Mouse (Mus musculus) midbrain, embryonic 16.5 days (tissue): ENCODE results near the gene Mrc2. TPM values are rescaled to one million over a fixed set of nuclear protein-coding genes. Genes with fewer than 3 reads are reported as not detected.
A peak's percentile ranks its signal among the peaks of the same experiment; 100 is the strongest.

Source experiments
- ATAC-seq: fragments of 200-750 bp; cut with Nextera tagmentation; 2 replicates; pipeline ENCODE4 v1.8.0; 2017; ENCODE audit warnings: moderate TSS enrichment
- H3K27ac ChIP-seq: fragments of 300-500 bp; sonication (generic); 2 replicates; pipeline ENCODE4 v1.5.1; 2014; ENCODE audit warnings: mild to moderate bottlenecking, low read length, mixed read lengths
- H3K27me3 ChIP-seq: fragments of 300-500 bp; sonication (generic); 2 replicates; pipeline ENCODE4 v1.6.1; 2014; ENCODE audit warnings: low read depth, low read length, mixed read lengths; ENCODE audit not compliant: control insufficient read depth, insufficient read depth
- H3K36me3 ChIP-seq: fragments of 300-500 bp; sonication (generic); 2 replicates; pipeline ENCODE4 v1.6.1; 2014; ENCODE audit warnings: mild to moderate bottlenecking, low read length, moderate library complexity, mixed read lengths; ENCODE audit not compliant: control insufficient read depth, insufficient read depth
- H3K4me1 ChIP-seq: fragments of 300-500 bp; sonication (generic); 2 replicates; pipeline ENCODE4 v1.6.1; 2014; ENCODE audit warnings: mild to moderate bottlenecking, low read length, mixed read lengths; ENCODE audit not compliant: control insufficient read depth, insufficient read depth
- H3K4me2 ChIP-seq: fragments of 300-500 bp; sonication (generic); 2 replicates; pipeline ENCODE4 v1.6.1; 2014; ENCODE audit warnings: mild to moderate bottlenecking, low read length, mixed read lengths
- H3K4me3 ChIP-seq: fragments of 300-500 bp; sonication (generic); 2 replicates; pipeline ENCODE4 v1.5.1; 2014; ENCODE audit warnings: low read depth, mild to moderate bottlenecking, low read length, moderate library complexity, mixed read lengths
- H3K9ac ChIP-seq: fragments of 300-500 bp; sonication (generic); 2 replicates; pipeline ENCODE4 v1.6.1; 2014; ENCODE audit warnings: low read depth, low read length, mixed read lengths
- H3K9me3 ChIP-seq: fragments of 300-500 bp; sonication (generic); replicated peaks from 2 replicates; pipeline ENCODE4 v1.6.1; 2014; ENCODE audit warnings: mild to moderate bottlenecking, low read length, mixed read lengths; ENCODE audit not compliant: control insufficient read depth, poor library complexity, severe bottlenecking
- WGBS: fragments of 180-500 bp; shearing (Covaris S2); extraction: QIAGEN DNeasy Blood & Tissue Kit; methylation state at CpG from one replicate; pipeline ENCODE4 v1.1.7; 2014; 5-methylcytosine and 5-hydroxymethylcytosine counted together
- polyA plus RNA-seq: library from polyadenylated mRNA; unstranded; fragments of >200 nt; fragmentation: Nextera tagmentation; extraction: Ambion mirVana; gene quantifications from 2 replicates; pipeline ENCODE4 v1.2.1, GENCODE M21; 2015

Mrc2 gene
- polyA plus RNA-seq, 1 experiment from 2014 or later = 4.5 TPM

DNA sequence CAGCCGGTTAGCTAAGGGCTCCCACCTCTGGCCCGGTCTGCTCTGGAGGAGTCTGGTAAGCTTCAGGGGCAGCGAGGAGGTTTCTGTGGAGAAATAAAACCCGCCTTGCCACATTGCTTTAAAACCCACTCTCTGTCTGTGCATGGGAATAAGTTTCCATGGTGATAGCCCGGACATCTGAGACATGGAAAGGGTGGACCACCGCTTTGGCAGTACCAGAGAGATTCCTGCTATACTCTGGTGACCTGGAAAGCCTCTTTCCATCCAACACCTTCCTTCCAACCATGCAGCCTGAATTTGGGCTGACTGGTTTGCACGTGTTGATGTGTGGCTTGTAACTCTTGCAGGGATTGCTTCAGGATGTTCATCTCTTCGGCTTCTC, 21.2 kb downstream of the Mrc2 start:
- WGBS = 12% methylated on average over 8 of the region's 8 CpGs
- H3K9ac ChIP-seq = 0 out of 2 replicates have a peak overlapping the region, but pooled peaks have one; percentile 18
- ATAC-seq = 0 out of 2 replicates have a peak, but pooled peaks have one; percentile 48

DNA sequence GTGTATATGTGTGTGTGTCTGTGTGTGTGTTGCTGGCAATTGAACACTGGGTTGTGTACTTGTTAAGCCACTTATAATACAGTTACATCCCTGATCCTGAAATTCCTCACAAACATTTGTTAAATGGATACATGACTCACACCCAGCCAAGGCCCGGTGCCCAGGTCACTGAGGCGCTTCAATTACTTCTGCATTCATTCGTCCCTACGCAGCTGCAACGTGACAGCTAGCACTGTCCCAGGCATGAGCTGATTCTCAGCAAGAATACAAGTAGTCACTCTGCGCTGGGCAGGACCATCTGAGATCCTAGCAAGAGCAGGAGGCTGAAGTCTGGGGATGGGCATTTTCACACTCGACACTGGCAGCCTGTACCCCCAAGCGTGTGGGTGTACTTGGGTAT, 22.9 kb downstream of the Mrc2 start:
- no peak overlapping the region for H3K27ac ChIP-seq
- H3K36me3 ChIP-seq = no peaks in the 10 kb centered on the region
- H3K9me3 ChIP-seq = no peaks in the 10 kb centered on the region
- no peak overlapping the region for H3K4me3 ChIP-seq
- no peaks in the 10 kb centered on the region for H3K27me3 ChIP-seq
- peaks cover 16% of the 10 kb centered on the region for H3K4me1 ChIP-seq
- no peak for ATAC-seq
- no peak overlapping the region for H3K9ac ChIP-seq
- 71% methylated on average over 8 of the region's 8 CpGs for WGBS
- no peak overlapping the region for H3K4me2 ChIP-seq

More for the DNA sequence above, 21.2 kb downstream of the Mrc2 start:
- Histone ChIP-seq H3K4me1 (peaks cover 16% of the 10 kb centered on the region), H3K4me3 (no peak overlapping the region), H3K27ac (peak overlapping the region; percentile 40), H3K4me2 (peak overlapping the region; percentile 22; the same call in 1 of the 2 replicates), H3K9me3 (no peaks in the 10 kb centered on the region), H3K27me3 (no peaks in the 10 kb centered on the region), H3K36me3 (no peaks in the 10 kb centered on the region)

DNA sequence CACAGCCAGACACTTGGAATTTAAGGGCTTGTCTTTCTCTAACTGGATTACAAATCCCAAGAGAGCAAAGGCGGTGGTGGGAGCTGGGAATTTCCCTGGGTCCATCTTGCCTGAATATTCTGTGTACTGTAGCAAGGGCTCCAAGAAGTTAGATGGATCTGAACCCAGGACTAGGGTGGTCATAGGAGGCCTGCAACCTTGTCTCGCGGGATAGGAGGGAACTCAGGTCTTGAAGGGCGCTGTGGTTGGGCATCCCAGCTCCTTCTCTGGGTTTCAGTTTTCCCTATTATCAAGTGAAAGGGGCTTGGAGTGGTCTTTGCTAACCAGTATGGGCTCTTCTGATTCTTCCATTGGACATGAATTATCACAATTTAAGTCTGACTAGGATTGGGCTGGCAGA, 23.7 kb downstream of the Mrc2 start:
- Histone ChIP-seq H3K9me3 (no peaks in the 10 kb centered on the region), H3K4me1 (peaks cover 16% of the 10 kb centered on the region), H3K9ac (no peak overlapping the region), H3K36me3 (no peaks in the 10 kb centered on the region), H3K27ac (no peak overlapping the region), H3K4me2 (no peak overlapping the region), H3K27me3 (no peaks in the 10 kb centered on the region), H3K4me3 (no peak overlapping the region)
- ATAC-seq = no peak
- WGBS = 97% methylated on average over 4 of the region's 4 CpGs

DNA sequence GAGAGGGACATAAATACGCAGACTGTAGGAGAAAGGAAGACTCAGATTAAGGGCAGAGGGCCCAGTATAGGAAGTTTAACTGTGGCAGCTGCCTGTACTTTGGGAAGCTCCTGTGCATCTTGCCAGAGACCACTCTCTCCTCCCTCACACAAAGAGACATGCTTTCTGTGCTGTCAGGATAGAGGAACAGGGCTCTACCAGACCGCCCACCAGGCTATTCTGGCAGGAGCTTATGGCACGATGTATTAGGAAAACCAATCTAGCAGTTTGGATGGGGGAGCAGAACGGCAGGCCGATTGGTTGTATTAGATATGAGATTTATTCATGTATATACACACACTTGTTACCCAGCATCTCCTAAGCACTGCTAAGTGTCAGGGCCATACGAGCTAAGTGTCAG, 25.3 kb downstream of the Mrc2 start:
- no peak overlapping the region for H3K4me3 ChIP-seq
- H3K9me3 ChIP-seq = no peaks in the 10 kb centered on the region
- H3K27me3 ChIP-seq = no peaks in the 10 kb centered on the region
- WGBS = 94% methylated on average over 6 of the region's 6 CpGs
- no peak overlapping the region for H3K27ac ChIP-seq
- peaks cover 15% of the 10 kb centered on the region for H3K4me1 ChIP-seq
- H3K9ac ChIP-seq = no peak overlapping the region
- H3K4me2 ChIP-seq = no peak overlapping the region
- ATAC-seq = no peak
- no peaks in the 10 kb centered on the region for H3K36me3 ChIP-seq

DNA sequence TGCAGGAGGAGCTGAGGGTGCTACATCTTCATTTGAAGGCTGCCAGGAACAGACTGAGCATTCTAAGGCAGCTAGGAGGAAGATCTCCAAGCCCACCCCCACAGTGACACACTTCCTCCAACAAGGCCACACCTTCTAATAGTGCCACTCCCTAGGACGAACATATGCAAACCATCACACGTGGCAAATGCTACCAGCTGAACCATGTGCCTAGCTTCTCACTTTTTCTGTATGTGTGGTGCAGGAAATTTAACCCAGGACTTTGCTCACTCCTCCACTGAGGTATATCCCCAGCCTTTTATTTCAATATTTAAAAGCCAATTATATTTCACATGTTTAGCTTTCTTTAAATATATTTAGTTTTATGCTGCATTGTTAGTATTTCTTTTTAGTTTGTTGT, 28.6 kb downstream of the Mrc2 start:
- Histone ChIP-seq H3K9ac (no peak overlapping the region), H3K4me1 (no peaks in the 10 kb centered on the region), H3K4me3 (no peak overlapping the region), H3K4me2 (no peak overlapping the region), H3K9me3 (no peaks in the 10 kb centered on the region), H3K27ac (no peak overlapping the region), H3K27me3 (no peaks in the 10 kb centered on the region), H3K36me3 (no peaks in the 10 kb centered on the region)
- WGBS = 85% methylated on average over 2 of the region's 2 CpGs
- no peak for ATAC-seq

DNA sequence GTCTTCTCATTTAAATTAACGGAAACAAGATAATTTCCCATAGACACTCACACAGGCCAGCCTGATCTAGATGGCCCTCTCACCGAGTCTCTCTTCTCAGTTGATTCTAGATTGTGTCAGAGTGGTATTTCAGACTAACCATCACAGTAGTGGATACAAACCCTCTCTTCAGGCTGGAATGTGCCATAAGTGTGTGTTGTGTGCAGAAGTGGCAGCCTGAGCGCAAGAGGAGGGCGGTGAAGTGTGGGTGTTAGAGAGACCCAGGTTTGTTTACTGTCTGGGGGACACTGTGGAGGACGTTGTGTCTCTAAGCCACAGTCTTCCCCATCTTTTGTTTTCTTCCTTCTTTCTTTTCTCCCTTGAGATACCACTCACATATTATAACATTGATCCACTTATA, 31.1 kb downstream of the Mrc2 start:
- no peaks in the 10 kb centered on the region for H3K36me3 ChIP-seq
- no peaks in the 10 kb centered on the region for H3K27me3 ChIP-seq
- no peak for ATAC-seq
- 87% methylated on average over 5 of the region's 5 CpGs for WGBS
- no peak overlapping the region for H3K27ac ChIP-seq
- no peak overlapping the region for H3K4me2 ChIP-seq
- no peak overlapping the region for H3K9ac ChIP-seq
- H3K4me1 ChIP-seq = no peaks in the 10 kb centered on the region
- no peaks in the 10 kb centered on the region for H3K9me3 ChIP-seq
- no peak overlapping the region for H3K4me3 ChIP-seq

DNA sequence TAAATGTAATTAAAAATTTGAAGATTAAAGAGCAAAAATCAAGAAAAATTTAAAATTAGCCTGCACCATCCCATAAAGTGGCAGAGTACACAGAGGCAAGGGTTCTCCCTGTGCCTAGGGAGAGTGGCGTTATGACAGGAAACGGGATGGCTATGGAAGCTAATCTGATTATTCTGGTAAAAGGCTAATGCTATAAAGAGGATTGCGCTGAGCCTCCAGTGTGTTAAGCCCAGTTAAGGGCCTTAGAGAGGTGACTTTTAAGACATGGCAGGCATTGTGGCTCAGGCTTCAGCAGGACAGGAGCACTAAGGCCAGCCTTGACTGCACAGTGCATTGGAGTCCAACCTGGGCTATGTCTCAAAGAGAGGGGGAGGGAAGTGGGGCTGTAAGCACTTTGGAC, 34.7 kb downstream of the Mrc2 start:
- H3K36me3 ChIP-seq = no peaks in the 10 kb centered on the region
- no peaks in the 10 kb centered on the region for H3K9me3 ChIP-seq
- no peak overlapping the region for H3K27ac ChIP-seq
- no peaks in the 10 kb centered on the region for H3K4me1 ChIP-seq
- H3K9ac ChIP-seq = no peak overlapping the region
- 38% methylated on average over 3 of the region's 3 CpGs for WGBS
- H3K4me2 ChIP-seq = no peak overlapping the region
- no peaks in the 10 kb centered on the region for H3K27me3 ChIP-seq
- no peak for ATAC-seq
- H3K4me3 ChIP-seq = no peak overlapping the region

DNA sequence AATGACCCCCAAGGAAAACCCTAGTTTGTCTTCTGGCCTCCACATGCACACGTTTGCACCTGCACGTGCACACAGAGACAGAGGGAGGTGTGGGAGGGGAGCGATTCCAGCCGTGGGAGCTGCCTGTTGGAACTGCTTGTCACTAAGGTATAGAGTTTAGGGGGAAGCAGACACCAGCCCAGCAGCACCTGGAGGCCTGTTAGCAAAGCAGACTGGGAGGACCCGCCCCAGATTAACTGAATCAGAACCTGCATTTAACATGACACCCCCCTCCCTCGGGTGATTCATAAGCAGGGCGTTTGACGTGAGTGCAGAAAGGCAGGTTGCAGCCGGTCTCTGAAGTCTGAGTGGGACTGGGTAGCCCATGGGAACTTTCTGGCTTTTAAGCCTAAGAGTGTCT, 37.5 kb downstream of the Mrc2 start:
- H3K9ac ChIP-seq = no peak overlapping the region
- 85% methylated on average over 9 of the region's 9 CpGs for WGBS
- no peak overlapping the region for H3K4me2 ChIP-seq
- H3K4me3 ChIP-seq = no peak overlapping the region
- H3K4me1 ChIP-seq = no peaks in the 10 kb centered on the region
- no peak overlapping the region for H3K27ac ChIP-seq
- H3K9me3 ChIP-seq = no peaks in the 10 kb centered on the region
- ATAC-seq = no peak
- no peaks in the 10 kb centered on the region for H3K27me3 ChIP-seq
- no peaks in the 10 kb centered on the region for H3K36me3 ChIP-seq

DNA sequence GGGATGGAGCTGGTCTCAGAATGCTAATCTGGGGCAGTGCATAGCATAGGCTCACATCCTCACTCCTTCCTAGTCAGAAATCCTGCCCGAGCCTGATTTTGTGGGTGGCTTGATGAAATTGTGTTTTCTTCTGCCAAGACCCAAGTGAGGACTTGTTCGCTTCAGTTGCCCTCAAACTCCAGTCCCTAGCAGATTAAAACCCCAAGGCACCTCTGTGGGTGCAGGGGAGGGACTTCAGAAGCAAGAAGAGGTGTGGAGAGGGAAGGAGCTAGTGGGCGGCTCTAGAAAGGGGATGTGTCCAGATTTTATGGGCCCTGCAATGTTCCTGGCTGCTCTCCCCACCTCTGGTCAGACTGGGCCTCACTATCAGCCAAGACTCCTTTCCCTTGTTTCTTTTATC, 38.7 kb downstream of the Mrc2 start:
- no peak overlapping the region for H3K4me2 ChIP-seq
- 93% methylated on average over 3 of the region's 3 CpGs for WGBS
- no peaks in the 10 kb centered on the region for H3K27me3 ChIP-seq
- H3K4me1 ChIP-seq = no peaks in the 10 kb centered on the region
- no peaks in the 10 kb centered on the region for H3K36me3 ChIP-seq
- no peak for ATAC-seq
- H3K9ac ChIP-seq = no peak overlapping the region
- no peak overlapping the region for H3K27ac ChIP-seq
- no peaks in the 10 kb centered on the region for H3K9me3 ChIP-seq
- no peak overlapping the region for H3K4me3 ChIP-seq

DNA sequence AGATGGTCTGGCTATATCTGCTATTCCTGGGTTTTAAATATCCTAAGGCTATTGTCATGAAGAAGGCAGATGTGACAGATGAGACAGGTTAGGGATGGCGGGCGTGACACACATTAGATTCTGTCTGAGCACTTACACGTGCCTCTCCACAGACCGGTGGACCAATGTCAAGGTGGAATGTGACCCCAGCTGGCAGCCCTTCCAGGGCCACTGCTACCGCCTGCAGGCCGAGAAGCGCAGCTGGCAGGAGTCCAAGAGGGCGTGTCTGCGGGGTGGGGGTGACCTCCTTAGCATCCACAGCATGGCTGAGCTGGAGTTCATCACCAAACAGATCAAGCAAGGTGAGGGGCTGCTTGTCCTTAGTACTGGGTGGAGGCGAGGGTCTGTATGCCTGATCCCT, 39.3 kb downstream of the Mrc2 start:
- H3K4me3 ChIP-seq = no peak overlapping the region
- H3K27ac ChIP-seq = no peak overlapping the region
- no peak overlapping the region for H3K9ac ChIP-seq
- H3K4me2 ChIP-seq = no peak overlapping the region
- 49% methylated on average over 10 of the region's 10 CpGs for WGBS
- no peaks in the 10 kb centered on the region for H3K4me1 ChIP-seq
- no peak for ATAC-seq
- no peaks in the 10 kb centered on the region for H3K27me3 ChIP-seq
- H3K36me3 ChIP-seq = no peaks in the 10 kb centered on the region
- no peaks in the 10 kb centered on the region for H3K9me3 ChIP-seq
